Comparison of ENCODE assay signal across 9 mouse cellular contexts in genomic region chr6:48593158-48594042, GRCm38 (mm10). TPM values are rescaled to one million over a fixed set of nuclear protein-coding genes. Genes with fewer than 3 reads are reported as not detected.
DNase-seq lines count a peak whose midpoint lies in the region; ATAC-seq and TF ChIP-seq lines count a peak whose summit lies in the region.
"Had no signal": no experiment of that assay in that cellular context is flagged by ENCODE, and none has a peak within 500 bp of the region (broad histone marks: within the 10 kb centered on the region; RNA-seq: fewer than 3 reads in every experiment).

Gene Repin1 (plus strand): TSS chr6:48593883.
Gene Gm44965 (plus strand): TSS chr6:48593941.

- H3K27me3 ChIP-seq in heart, embryonic 12.5 days (replicated peaks), result no peaks in the 10 kb centered on the region
- H3K27me3 ChIP-seq in kidney, embryonic 16.5 days (ENCODE audit: insufficient read depth, low read length), result no peaks in the 10 kb centered on the region
- no peaks in the 10 kb centered on the region for H3K27me3 ChIP-seq in midbrain, postnatal 0 days (ENCODE audit: insufficient read depth, low read length)
- peaks cover 1% of the 10 kb centered on the region; the same call in 1 of the 2 replicates for H3K27me3 ChIP-seq in spleen, adult 2 months (ENCODE audit: control insufficient read depth, insufficient read depth, low read length)

- no peaks in the 10 kb centered on the region; the same call in none of the 2 replicates for H3K4me1 ChIP-seq in bone marrow, adult 2 months (ENCODE audit: control insufficient read depth, insufficient read depth, low read length)
- H3K4me1 ChIP-seq in embryonic fibroblast, embryonic 13.5 days (ENCODE audit: control insufficient read depth, insufficient read depth, low read length), result no peaks in the 10 kb centered on the region
- peaks cover 33% of the 10 kb centered on the region for H3K4me1 ChIP-seq in heart, embryonic 12.5 days (replicated peaks)
- peaks cover 32% of the 10 kb centered on the region for H3K4me1 ChIP-seq in kidney, embryonic 16.5 days (ENCODE audit: insufficient read depth, low read length)
- peaks cover 13% of the 10 kb centered on the region for H3K4me1 ChIP-seq in midbrain, postnatal 0 days (ENCODE audit: insufficient read depth, low read length)
- H3K4me1 ChIP-seq in spleen, adult 2 months (ENCODE audit: control insufficient read depth, insufficient read depth, insufficient read length), result peaks cover 9% of the 10 kb centered on the region

- H3K4me2 ChIP-seq in heart, embryonic 12.5 days, result peak within 1 kb of the TSS; percentile 88
- H3K4me2 ChIP-seq in kidney, embryonic 16.5 days (replicated peaks; ENCODE audit: low read depth, low read length), result peak within 1 kb of the TSS; percentile 81
- H3K4me2 ChIP-seq in midbrain, postnatal 0 days (ENCODE audit: low read depth, low read length, poor library complexity, severe bottlenecking), result peak within 1 kb of the TSS; percentile 69

- H3K27ac ChIP-seq in bone marrow, adult 2 months (ENCODE audit: control insufficient read depth, insufficient read depth, low read depth, low read length, poor library complexity), result peak within 1 kb of the TSS; percentile 64
- H3K27ac ChIP-seq in embryonic fibroblast, embryonic 13.5 days (ENCODE audit: insufficient read depth, low read length), result peak within 1 kb of the TSS; percentile 53
- peak within 1 kb of the TSS; percentile 93 for H3K27ac ChIP-seq in heart, embryonic 12.5 days (ENCODE audit: poor library complexity, severe bottlenecking)
- H3K27ac ChIP-seq in kidney, embryonic 16.5 days (ENCODE audit: low read length), result peak within 1 kb of the TSS; percentile 94
- peak within 1 kb of the TSS; percentile 96 for H3K27ac ChIP-seq in midbrain, postnatal 0 days (ENCODE audit: low read depth, low read length)
- H3K27ac ChIP-seq in spleen, adult 2 months (ENCODE audit: insufficient read depth, low read length), result peak within 1 kb of the TSS; percentile 39; the same call in 1 of the 2 replicates

- peak; percentile 93 for ATAC-seq in heart, embryonic 12.5 days (ENCODE audit: insufficient number of reproducible peaks, low FRiP score)
- peak; percentile 90 for ATAC-seq in kidney, embryonic 16.5 days (ENCODE audit: low FRiP score, low TSS enrichment)
- ATAC-seq in midbrain, postnatal 0 days (ENCODE audit: low FRiP score), result peak; percentile 94

- H3K9me3 ChIP-seq in heart, embryonic 12.5 days (replicated peaks), result peaks cover 25% of the 10 kb centered on the region
- H3K9me3 ChIP-seq in kidney, embryonic 16.5 days (ENCODE audit: low read length), result peaks cover 24% of the 10 kb centered on the region
- peaks cover 13% of the 10 kb centered on the region; the same call in 1 of the 2 replicates for H3K9me3 ChIP-seq in midbrain, postnatal 0 days (ENCODE audit: low read length)
- H3K9me3 ChIP-seq: G1E had no signal

- peak within 1 kb of the TSS; percentile 95 for H3K9ac ChIP-seq in heart, embryonic 12.5 days
- peak within 1 kb of the TSS; percentile 93 for H3K9ac ChIP-seq in kidney, embryonic 16.5 days (replicated peaks; ENCODE audit: low read length)
- H3K9ac ChIP-seq in midbrain, postnatal 0 days (replicated peaks; ENCODE audit: low read length, poor library complexity, severe bottlenecking), result peak within 1 kb of the TSS; percentile 67

- TF ChIP-seq POLR2A in bone marrow, adult 2 months (IDR thresholded peaks at IDR 0.05; ENCODE audit: borderline replicate concordance, control insufficient read depth, low read depth, low read length), result peak; percentile 20; the same call in 1 of the 2 replicates
- TF ChIP-seq POLR2A in embryonic fibroblast, embryonic 13.5 days (IDR thresholded peaks at IDR 0.05; ENCODE audit: low read depth, low read length), result peak; percentile 42
- TF ChIP-seq POLR2A in spleen, adult 2 months (IDR thresholded peaks at IDR 0.05; ENCODE audit: low read depth, low read length), result no peak

- H3K4me3 ChIP-seq in bone marrow, adult 2 months (replicated peaks; ENCODE audit: control insufficient read depth, low read depth, low read length), result peak within 1 kb of the TSS; percentile 86
- H3K4me3 ChIP-seq in embryonic fibroblast, embryonic 13.5 days (ENCODE audit: insufficient read depth, low read length), result peak within 1 kb of the TSS; percentile 73
- peak within 1 kb of the TSS; percentile 92 for H3K4me3 ChIP-seq in heart, embryonic 12.5 days
- peak within 1 kb of the TSS; percentile 73 for H3K4me3 ChIP-seq in kidney, embryonic 16.5 days (ENCODE audit: low read length)
- H3K4me3 ChIP-seq in midbrain, postnatal 0 days (ENCODE audit: low read depth, low read length), result peak within 1 kb of the TSS; percentile 62
- peak within 1 kb of the TSS; percentile 97 for H3K4me3 ChIP-seq in spleen, adult 2 months (ENCODE audit: extremely low read depth, insufficient read depth, insufficient read length)

- no peak; the same call in 1 of the 2 replicates for TF ChIP-seq CTCF in bone marrow, adult 2 months (IDR thresholded peaks at IDR 0.05; ENCODE audit: control insufficient read depth, insufficient read depth, low read length)
- no peak for TF ChIP-seq CTCF in embryonic fibroblast, embryonic 13.5 days (IDR thresholded peaks at IDR 0.05; ENCODE audit: borderline replicate concordance, insufficient read depth, low read length)
- TF ChIP-seq CTCF in midbrain, postnatal 0 days (IDR thresholded peaks at IDR 0.05), result peak; percentile 67
- TF ChIP-seq CTCF in spleen, adult 2 months (IDR thresholded peaks at IDR 0.05; ENCODE audit: extremely low read depth, insufficient read depth, insufficient read length, insufficient replicate concordance), result no peak

- DNase-seq in 3T3-L1 (ENCODE audit: low read depth, low spot score) (peak; percentile 92), liver (peak; percentile 84)
- DNase-seq in midbrain, postnatal 0 days (ENCODE audit: low spot score), result peak; percentile 95
- DNase-seq in spleen, adult 2 months (ENCODE audit: low read depth in 1 of 2, low spot score in 2 of 2), result peak; percentile 22 to 72

- peaks cover 34% of the 10 kb centered on the region for H3K36me3 ChIP-seq in heart, embryonic 12.5 days
- peaks cover 32% of the 10 kb centered on the region for H3K36me3 ChIP-seq in kidney, embryonic 16.5 days (ENCODE audit: insufficient read depth, low read length)
- peaks cover 28% of the 10 kb centered on the region for H3K36me3 ChIP-seq in midbrain, postnatal 0 days (ENCODE audit: insufficient read depth, low read length)
- H3K36me3 ChIP-seq in spleen, adult 2 months (ENCODE audit: control insufficient read depth, insufficient read depth, low read length), result peaks cover 10% of the 10 kb centered on the region
- H3K36me3 ChIP-seq: G1E had no signal

- WGBS in bone marrow, adult 2 months, result 2% methylated on average over 45 of the region's 45 CpGs
- WGBS in heart, embryonic 12.5 days, result 9% methylated on average over 44 of the region's 45 CpGs
- WGBS in kidney, embryonic 16.5 days, result 6% methylated on average over 43 of the region's 45 CpGs
- WGBS in midbrain, postnatal 0 days, result 3% methylated on average over 42 of the region's 45 CpGs
- WGBS in spleen, adult 2 months, result 4% methylated on average over 44 of the region's 45 CpGs

RNA-seq across cellular contexts. Expression of gene Repin1, which starts in this region (rescaled TPM):
- 3.4 and 5.5 TPM in 2 replicates for polyA plus RNA-seq in bone marrow, adult 2 months (2011; ENCODE audit: insufficient read depth, insufficient read length, low replicate concordance, missing spikeins)
- 16.3 and 19.0 TPM in 2 replicates for polyA plus RNA-seq in embryonic fibroblast, embryonic 13.5 days (2011; ENCODE audit: insufficient read length, low read depth, missing spikeins)
- 32.1 and 32.7 TPM in 2 replicates for polyA plus RNA-seq in heart, embryonic 12.5 days (2016; fragmentation: Nextera tagmentation; extraction: Ambion mirVana)
- 52.9 and 59.3 TPM in 2 replicates for polyA plus RNA-seq in kidney, embryonic 16.5 days (2015; fragmentation: Nextera tagmentation; extraction: Ambion mirVana)
- 76.5 and 91.5 TPM in 2 replicates for total RNA-seq in midbrain, postnatal 0 days (2014; rRNA removed)
- 41.2 and 42.8 TPM in 2 replicates for polyA plus RNA-seq in midbrain, postnatal 0 days (2015; fragmentation: Nextera tagmentation; extraction: Ambion mirVana)
- polyA plus RNA-seq in spleen, adult 2 months (2012; rRNA removed), result 12.4 and 15.8 TPM in 2 replicates
- polyA plus RNA-seq: G1E had no signal

RNA-seq across cellular contexts. Expression of gene Gm44965, which starts in this region (rescaled TPM):
- not detected in 2 replicates for polyA plus RNA-seq in bone marrow, adult 2 months (2011; ENCODE audit: insufficient read depth, insufficient read length, low replicate concordance, missing spikeins)
- polyA plus RNA-seq in embryonic fibroblast, embryonic 13.5 days (2011; ENCODE audit: insufficient read length, low read depth, missing spikeins), result not detected in 2 replicates
- not detected in 2 replicates for polyA plus RNA-seq in heart, embryonic 12.5 days (2016; fragmentation: Nextera tagmentation; extraction: Ambion mirVana)
- polyA plus RNA-seq in kidney, embryonic 16.5 days (2015; fragmentation: Nextera tagmentation; extraction: Ambion mirVana), result 0.69 TPM in 1 of 2 replicates, not detected in the other
- total RNA-seq in midbrain, postnatal 0 days (2014; rRNA removed), result not detected in 2 replicates
- 0.75 and 1.7 TPM in 2 replicates for polyA plus RNA-seq in midbrain, postnatal 0 days (2015; fragmentation: Nextera tagmentation; extraction: Ambion mirVana)
- polyA plus RNA-seq in spleen, adult 2 months (2012; rRNA removed), result not detected in 2 replicates
- total RNA-seq: G1E had no signal
- polyA plus RNA-seq: G1E had no signal

Comparison
In these comparisons a context has a peak if more than half of its experiments do, and no peak if none do; other contexts are left out.
1. Peak in every context shown above with its lines: DNase-seq, ATAC-seq, H3K4me3 ChIP-seq and H3K27ac ChIP-seq.
2. H3K27ac ChIP-seq: peak in every context shown above with its lines; median percentile 96 in midbrain, postnatal 0 days; 94 in kidney, embryonic 16.5 days; 93 in heart, embryonic 12.5 days; 64 in bone marrow, adult 2 months; 53 in embryonic fibroblast, embryonic 13.5 days; 39 in spleen, adult 2 months.